Mouse (Mus musculus): Measurements from ENCODE around the gene Obox2.
"Not testable (repeated sequence)": the region's sequence is repeated elsewhere in the genome, so short reads cannot be mapped to it uniquely, and the experiment has no call there.

Gene Obox2

DNA sequence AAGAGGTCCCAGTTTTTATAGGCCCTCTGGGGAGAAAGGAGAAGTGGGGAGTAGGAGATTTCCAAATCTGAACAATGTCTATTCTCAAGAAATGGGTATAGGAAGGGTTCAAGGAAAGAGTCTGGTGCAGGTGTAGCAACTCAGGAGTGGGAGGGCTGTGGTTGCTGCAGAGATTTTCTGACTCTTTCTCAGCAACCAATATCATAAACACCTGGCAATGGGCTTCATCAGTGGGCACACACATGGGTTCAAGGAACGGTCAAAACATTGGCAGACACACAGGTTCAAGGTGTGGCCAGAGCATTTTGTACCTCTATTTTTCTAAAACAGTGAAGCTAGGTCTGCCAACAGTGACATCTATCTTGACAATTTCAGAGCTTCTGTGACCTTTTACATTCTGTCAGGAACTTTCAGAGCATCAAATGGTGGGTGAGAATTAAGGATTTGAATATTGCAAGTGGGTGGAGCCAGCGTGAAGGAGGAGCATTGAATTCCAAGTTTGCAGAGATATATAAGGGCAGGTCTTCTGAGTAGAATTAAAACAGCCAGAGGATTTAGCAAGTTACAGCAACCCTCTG is at the start of gene Obox2, which contains the start of gene Obox1:
TSS of gene Obox2 (plus strand) at position 301 of the 578 bp plus-strand sequence.
TSS of gene Obox1 (plus strand) at position 528 of the 578 bp plus-strand sequence.
- not testable (repeated sequence) for DNase-seq (ENCODE audit: low spot score)

DNA sequence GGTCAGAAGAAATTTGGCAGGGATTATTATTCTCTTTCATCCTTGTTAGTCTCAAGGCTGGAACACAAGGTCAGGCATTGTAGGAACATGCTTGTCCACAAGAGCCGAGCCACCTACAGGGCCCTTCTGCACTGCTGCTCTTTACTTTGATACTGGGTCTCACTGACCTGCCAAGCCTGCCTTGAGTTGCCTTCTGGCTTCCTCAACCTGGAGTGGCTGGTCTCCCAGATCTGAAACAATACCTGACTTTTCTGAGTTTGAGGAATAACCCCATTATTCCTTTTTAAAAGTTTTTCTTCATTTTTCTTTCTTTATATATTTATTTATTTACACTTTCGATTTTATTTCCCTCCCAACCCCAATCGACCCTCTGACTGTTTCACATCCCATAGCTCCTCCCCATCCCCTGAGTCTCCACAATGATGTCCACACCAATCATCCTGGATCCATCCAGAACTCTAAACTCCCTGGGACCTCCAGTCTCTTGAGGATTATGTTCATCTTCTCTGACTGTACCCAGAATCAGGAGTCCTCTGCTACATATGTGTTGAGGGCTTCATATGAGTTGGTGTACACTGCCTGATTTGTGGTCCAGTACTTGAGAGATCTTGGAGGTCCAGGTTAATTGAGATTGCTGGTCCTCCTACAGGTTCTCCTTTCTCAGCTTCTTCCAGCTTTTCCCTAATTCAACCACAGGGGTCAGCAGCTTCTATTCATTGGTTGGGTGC is 10.8 kb downstream of the Obox2 start:
- DNase-seq (ENCODE audit: low spot score) = not testable (repeated sequence)

DNA sequence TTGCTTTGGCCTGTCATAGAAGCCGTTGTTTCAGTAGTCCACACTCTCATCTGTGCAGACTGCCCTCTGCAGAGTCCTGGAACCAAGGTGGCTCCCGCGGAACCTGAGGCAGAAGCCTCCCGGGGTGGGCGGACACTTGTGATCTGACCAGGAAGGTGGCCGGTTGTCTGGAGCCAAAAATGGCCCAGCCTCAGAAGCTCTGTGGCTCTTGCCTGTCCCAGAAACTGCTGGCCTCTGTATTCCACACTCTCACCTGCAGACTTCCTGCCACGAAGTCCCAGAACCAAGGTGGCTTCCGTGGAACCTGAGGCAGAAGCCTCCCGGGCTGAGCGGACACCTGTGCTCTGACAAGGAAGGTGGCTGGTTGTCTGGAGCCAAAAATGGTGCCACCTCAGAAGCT is 18.3 kb downstream of the Obox2 start:
- DNase-seq (ENCODE audit: low spot score) = not testable (repeated sequence)

DNA sequence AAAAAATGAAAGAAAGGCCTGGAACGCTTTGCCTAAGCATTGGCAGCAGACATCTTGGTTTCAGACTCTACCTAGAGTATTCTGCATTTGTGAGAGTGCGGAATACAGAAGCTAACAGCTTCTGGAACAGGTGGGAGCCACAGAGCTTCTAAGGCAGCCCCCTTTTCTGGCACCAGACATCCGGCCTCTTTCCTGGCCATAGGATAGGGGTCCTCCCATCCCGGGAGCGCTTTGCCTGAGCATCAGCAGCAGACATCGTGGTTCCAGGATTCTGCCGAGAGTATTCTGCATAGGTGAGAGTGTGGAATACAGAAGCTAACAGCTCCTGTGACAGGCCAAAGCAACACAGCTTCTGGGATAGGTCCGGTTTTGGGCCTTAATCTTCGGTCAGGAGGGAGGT is 29.5 kb downstream of the Obox2 start:
- not testable (repeated sequence) for DNase-seq (ENCODE audit: low spot score)

DNA sequence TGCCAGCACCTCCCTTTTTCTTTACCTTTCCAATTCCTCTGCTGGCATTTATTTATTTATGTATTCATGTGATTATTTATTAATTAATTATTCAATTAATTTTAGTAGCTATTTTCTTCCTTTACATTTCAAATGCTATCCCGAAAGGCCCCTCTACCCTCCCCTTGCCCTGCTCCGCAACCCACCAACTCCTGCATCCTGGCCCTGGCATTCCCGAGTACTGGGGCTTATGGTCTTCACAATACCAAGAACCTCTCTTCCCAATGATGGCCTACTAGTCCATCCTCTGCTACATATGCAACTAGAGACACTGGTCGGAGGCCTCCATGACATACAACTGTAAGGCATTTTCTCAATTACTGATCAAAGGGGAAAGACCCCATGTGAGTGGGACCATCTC is 37.0 kb downstream of the Obox2 start:
- DNase-seq (ENCODE audit: low spot score) = not testable (repeated sequence)

All from layer of hippocampus, adult 11-12 months (tissue).